22 mouse cellular contexts compared by ENCODE assay signal in the genomic region with DNA sequence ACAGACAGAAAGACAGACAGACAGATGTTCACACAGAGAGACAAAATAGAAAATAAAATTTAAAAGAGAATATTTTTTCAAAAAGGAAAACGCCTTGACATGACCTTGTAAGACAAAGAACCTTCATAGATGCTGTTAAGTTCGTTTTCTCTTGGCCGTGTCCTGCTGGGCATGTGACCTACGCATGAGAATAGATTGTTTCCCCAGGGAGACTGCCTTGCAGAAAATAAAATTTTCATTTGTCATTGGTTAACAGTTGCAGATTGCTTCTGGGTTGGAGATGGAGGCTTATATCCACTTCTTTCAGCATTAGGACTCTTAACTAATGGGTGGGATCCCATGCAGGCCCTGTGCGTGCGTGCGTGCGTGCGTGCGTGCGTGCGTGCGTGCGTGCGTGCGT.
"Had no signal": no experiment of that assay in that cellular context is flagged by ENCODE, and none has a peak within 500 bp of the region (broad histone marks: within the 10 kb centered on the region; RNA-seq: fewer than 3 reads in every experiment).

No protein-coding gene starts in this region.

- H3K9me3 ChIP-seq: liver, embryonic 15.5 days; lung, embryonic 15.5 days; megakaryocyte, embryonic 14.5 days; midbrain, embryonic 13.5 days; midbrain, embryonic 15.5 days; neural tube, embryonic 13.5 days; neural tube, embryonic 15.5 days; stomach, embryonic 15.5 days had no signal

- H3K27me3 ChIP-seq: liver, embryonic 15.5 days; lung, embryonic 15.5 days; midbrain, embryonic 13.5 days; midbrain, embryonic 15.5 days; neural tube, embryonic 13.5 days; neural tube, embryonic 15.5 days; stomach, embryonic 15.5 days had no signal

- H3K9ac ChIP-seq: liver, embryonic 15.5 days; liver, postnatal 0 days; lung, embryonic 15.5 days; midbrain, embryonic 13.5 days; midbrain, embryonic 15.5 days; neural tube, embryonic 13.5 days; neural tube, embryonic 15.5 days; stomach, embryonic 15.5 days had no signal

- ATAC-seq: liver, postnatal 0 days; lung, postnatal 0 days; midbrain, embryonic 13.5 days; midbrain, embryonic 15.5 days had no signal

- H3K4me1 ChIP-seq: liver, embryonic 15.5 days; lung, embryonic 15.5 days; megakaryocyte, embryonic 14.5 days; midbrain, embryonic 13.5 days; midbrain, embryonic 15.5 days; neural tube, embryonic 13.5 days; neural tube, embryonic 15.5 days; stomach, embryonic 15.5 days had no signal

- H3K27ac ChIP-seq: liver, embryonic 15.5 days; lung, embryonic 15.5 days; macrophage; midbrain, embryonic 13.5 days; midbrain, embryonic 15.5 days; neural tube, embryonic 13.5 days; neural tube, embryonic 15.5 days; stomach, embryonic 15.5 days; stomach, postnatal 0 days had no signal

- H3K4me3 ChIP-seq: liver, embryonic 15.5 days; lung, embryonic 15.5 days; megakaryocyte, embryonic 14.5 days; midbrain, embryonic 13.5 days; midbrain, embryonic 15.5 days; myocyte; neural tube, embryonic 13.5 days; neural tube, embryonic 15.5 days; stomach, embryonic 15.5 days had no signal

- H3K4me2 ChIP-seq: liver, embryonic 15.5 days; lung, embryonic 15.5 days; midbrain, embryonic 11.5 days; midbrain, embryonic 13.5 days; midbrain, embryonic 15.5 days; neural tube, embryonic 13.5 days; neural tube, embryonic 15.5 days; stomach, embryonic 15.5 days had no signal

- DNase-seq: liver, postnatal 0 days; lung, adult 2 months; lung, postnatal 14 days; lung, postnatal 36 days; retina, postnatal 1 day; right cerebral cortex, adult 18-20 months; thymus, adult 18-20 months; thymus, postnatal 14 days; thymus, postnatal 36 days had no signal

- H3K36me3 ChIP-seq: liver, embryonic 15.5 days; lung, embryonic 15.5 days; midbrain, embryonic 13.5 days; midbrain, embryonic 15.5 days; neural tube, embryonic 13.5 days; neural tube, embryonic 15.5 days; stomach, embryonic 15.5 days had no signal
